Mouse (Mus musculus) forebrain, embryonic 14.5 days (tissue): ENCODE results near the gene Ctnnbip1. TPM values are rescaled to one million over a fixed set of nuclear protein-coding genes. Genes with fewer than 3 reads are reported as not detected.

ENCODE experiments used
- ATAC-seq: fragments of 200-750 bp; cut with Nextera tagmentation; 2 replicates; pipeline ENCODE4 v1.8.0; 2017; ENCODE audit warnings: mild to moderate bottlenecking, moderate library complexity
- DNase-seq: peaks from one replicate; pipeline ENCODE4 v3.0.0-alpha.2; 2015; ENCODE audit warnings: low spot score
- H3K27ac ChIP-seq: fragments of 300-500 bp; sonication (generic); 2 replicates; pipeline ENCODE4 v1.5.1; 2014; ENCODE audit warnings: low read depth, mild to moderate bottlenecking, control low read depth, low read length, moderate library complexity
- H3K27me3 ChIP-seq: fragments of 300-500 bp; sonication (generic); replicated peaks from 2 replicates; pipeline ENCODE4 v1.6.1; 2014; ENCODE audit warnings: low read length, control low read depth, mixed read lengths; ENCODE audit not compliant: control insufficient read depth, insufficient read depth
- H3K36me3 ChIP-seq: fragments of 300-500 bp; sonication (generic); 2 replicates; pipeline ENCODE4 v1.6.1; 2014; ENCODE audit warnings: low read length, control low read depth; ENCODE audit not compliant: control insufficient read depth, insufficient read depth
- H3K4me1 ChIP-seq: fragments of 300-500 bp; sonication (generic); 2 replicates; pipeline ENCODE4 v1.6.1; 2014; ENCODE audit warnings: antibody characterized with exemption, low read length, control low read depth; ENCODE audit not compliant: control insufficient read depth, insufficient read depth
- H3K4me2 ChIP-seq: fragments of 300-500 bp; sonication (generic); 2 replicates; pipeline ENCODE4 v1.6.1; 2014; ENCODE audit warnings: mild to moderate bottlenecking, control low read depth, low read length
- H3K4me3 ChIP-seq: fragments of 300-500 bp; sonication (generic); 2 replicates; pipeline ENCODE4 v1.5.1; 2014; ENCODE audit warnings: low read depth, low read length, control low read depth
- H3K9ac ChIP-seq: fragments of 300-500 bp; sonication (generic); 2 replicates; pipeline ENCODE4 v1.6.1; 2014; ENCODE audit warnings: mild to moderate bottlenecking, low read length, control low read depth, moderate library complexity
- H3K9me3 ChIP-seq: fragments of 300-500 bp; sonication (generic); replicated peaks from 2 replicates; pipeline ENCODE4 v1.6.1; 2016; ENCODE audit warnings: low read length, control low read depth, mixed read lengths; ENCODE audit not compliant: control insufficient read depth
- WGBS: fragments of 180-500 bp; shearing (Covaris S2); extraction: QIAGEN DNeasy Blood & Tissue Kit; methylation state at CpG from one replicate; pipeline ENCODE4 v1.1.7; 2014; 5-methylcytosine and 5-hydroxymethylcytosine counted together
- polyA plus RNA-seq: library from polyadenylated mRNA; unstranded; fragments of >200 nt; fragmentation: Nextera tagmentation; extraction: Ambion mirVana; gene quantifications from 2 replicates; pipeline ENCODE4 v1.2.1, GENCODE M21; 2014

The Ctnnbip1 gene
- polyA plus RNA-seq, 1 experiment from 2014 or later = 99.1 TPM

- no peak overlapping the region for H3K4me3 ChIP-seq
- H3K36me3 ChIP-seq = peaks cover 23% of the 10 kb centered on the region
- DNase-seq = no peak
- no peaks in the 10 kb centered on the region for H3K4me1 ChIP-seq
- no peak overlapping the region for H3K9ac ChIP-seq
- WGBS = 80% methylated on average over 6 of the region's 6 CpGs
- H3K27ac ChIP-seq = no peak overlapping the region
- ATAC-seq = no peak
- no peaks in the 10 kb centered on the region for H3K9me3 ChIP-seq
- H3K27me3 ChIP-seq = no peaks in the 10 kb centered on the region
- H3K4me2 ChIP-seq = no peak overlapping the region
Observed at GRCm38 (mm10) chr4:149547523-149547922, 29.5 kb downstream of the Ctnnbip1 start.

GRCm38 (mm10) chr4:149549221-149549925 lies 31.3 kb downstream of the Ctnnbip1 start:
- Histone ChIP-seq H3K9me3 (no peaks in the 10 kb centered on the region), H3K4me1 (no peaks in the 10 kb centered on the region), H3K4me3 (no peak overlapping the region), H3K27ac (no peak overlapping the region), H3K4me2 (no peak overlapping the region), H3K27me3 (no peaks in the 10 kb centered on the region), H3K36me3 (peaks cover 23% of the 10 kb centered on the region), H3K9ac (no peak overlapping the region)
- DNase-seq (peak; percentile 93), ATAC-seq (peak; percentile 94)
- 67% methylated on average over 9 of the region's 9 CpGs for WGBS

GRCm38 (mm10) chr4:149550866-149551265 lies 32.8 kb downstream of the Ctnnbip1 start:
- peaks cover 18% of the 10 kb centered on the region for H3K36me3 ChIP-seq
- H3K4me3 ChIP-seq = no peak overlapping the region
- no peaks in the 10 kb centered on the region for H3K4me1 ChIP-seq
- H3K9me3 ChIP-seq = no peaks in the 10 kb centered on the region
- H3K27ac ChIP-seq = no peak overlapping the region
- H3K9ac ChIP-seq = no peak overlapping the region
- DNase-seq = no peak
- no peaks in the 10 kb centered on the region for H3K27me3 ChIP-seq
- 81% methylated on average over 5 of the region's 5 CpGs for WGBS
- no peak for ATAC-seq
- no peak overlapping the region for H3K4me2 ChIP-seq

- ATAC-seq (no peak), DNase-seq (no peak)
- H3K27ac ChIP-seq = no peak overlapping the region
- H3K4me2 ChIP-seq = no peak overlapping the region
- H3K9ac ChIP-seq = no peak overlapping the region
- H3K27me3 ChIP-seq = no peaks in the 10 kb centered on the region
- H3K4me3 ChIP-seq = no peak overlapping the region
- H3K9me3 ChIP-seq = no peaks in the 10 kb centered on the region
- no peaks in the 10 kb centered on the region for H3K4me1 ChIP-seq
- peaks cover 10% of the 10 kb centered on the region for H3K36me3 ChIP-seq
- WGBS = 89% methylated on average over 5 of the region's 5 CpGs
Observed at GRCm38 (mm10) chr4:149551696-149552095, 33.7 kb downstream of the Ctnnbip1 start.

- DNase-seq = no peak
- H3K27ac ChIP-seq = no peak overlapping the region
- ATAC-seq = no peak
- no peaks in the 10 kb centered on the region for H3K27me3 ChIP-seq
- H3K9ac ChIP-seq = no peak overlapping the region
- peaks cover 5% of the 10 kb centered on the region for H3K36me3 ChIP-seq
- no peak overlapping the region for H3K4me2 ChIP-seq
- H3K4me1 ChIP-seq = no peaks in the 10 kb centered on the region
- H3K4me3 ChIP-seq = no peak overlapping the region
- no peaks in the 10 kb centered on the region for H3K9me3 ChIP-seq
- WGBS = 85% methylated on average over 7 of the region's 7 CpGs
Observed at GRCm38 (mm10) chr4:149553834-149554233, 35.8 kb downstream of the Ctnnbip1 start.

- Histone ChIP-seq H3K27ac (no peak overlapping the region), H3K4me2 (no peak overlapping the region), H3K4me1 (no peaks in the 10 kb centered on the region), H3K9ac (no peak overlapping the region), H3K36me3 (peaks cover 14% of the 10 kb centered on the region; the same call in 1 of the 2 replicates), H3K27me3 (no peaks in the 10 kb centered on the region), H3K9me3 (no peaks in the 10 kb centered on the region), H3K4me3 (no peak overlapping the region)
- no peak for DNase-seq
- 85% methylated on average over 4 of the region's 4 CpGs for WGBS
- ATAC-seq = no peak
Observed at GRCm38 (mm10) chr4:149556111-149556510, 38.1 kb downstream of the Ctnnbip1 start.

GRCm38 (mm10) chr4:149557905-149558304 lies 39.9 kb downstream of the Ctnnbip1 start:
- no peaks in the 10 kb centered on the region for H3K9me3 ChIP-seq
- H3K9ac ChIP-seq = no peak overlapping the region
- DNase-seq (no peak), ATAC-seq (no peak)
- peaks cover 12% of the 10 kb centered on the region; the same call in 1 of the 2 replicates for H3K4me1 ChIP-seq
- WGBS = 91% methylated on average over 5 of the region's 5 CpGs
- H3K27ac ChIP-seq = no peak overlapping the region
- H3K36me3 ChIP-seq = peaks cover 14% of the 10 kb centered on the region; the same call in 1 of the 2 replicates
- no peak overlapping the region for H3K4me3 ChIP-seq
- H3K4me2 ChIP-seq = no peak overlapping the region
- no peaks in the 10 kb centered on the region for H3K27me3 ChIP-seq

GRCm38 (mm10) chr4:149558389-149558788 lies 40.4 kb downstream of the Ctnnbip1 start:
- H3K27ac ChIP-seq = no peak overlapping the region
- peaks cover 14% of the 10 kb centered on the region; the same call in 1 of the 2 replicates for H3K36me3 ChIP-seq
- peaks cover 12% of the 10 kb centered on the region; the same call in 1 of the 2 replicates for H3K4me1 ChIP-seq
- H3K27me3 ChIP-seq = no peaks in the 10 kb centered on the region
- 75% methylated on average over 3 of the region's 3 CpGs for WGBS
- H3K9me3 ChIP-seq = no peaks in the 10 kb centered on the region
- ATAC-seq (no peak), DNase-seq (no peak)
- H3K9ac ChIP-seq = no peak overlapping the region
- H3K4me3 ChIP-seq = no peak overlapping the region
- H3K4me2 ChIP-seq = no peak overlapping the region

GRCm38 (mm10) chr4:149561392-149561791 lies 43.4 kb downstream of the Ctnnbip1 start:
- H3K27me3 ChIP-seq = no peaks in the 10 kb centered on the region
- H3K27ac ChIP-seq = peak overlapping the region; percentile 91; the same call in 1 of the 2 replicates
- H3K4me3 ChIP-seq = no peak overlapping the region
- ATAC-seq (no peak), DNase-seq (no peak)
- H3K4me2 ChIP-seq = no peak overlapping the region
- WGBS = 88% methylated on average over 4 of the region's 4 CpGs
- no peak overlapping the region for H3K9ac ChIP-seq
- H3K4me1 ChIP-seq = peaks cover 19% of the 10 kb centered on the region
- peaks cover 20% of the 10 kb centered on the region; the same call in 1 of the 2 replicates for H3K36me3 ChIP-seq
- H3K9me3 ChIP-seq = no peaks in the 10 kb centered on the region
